Mouse (Mus musculus) megakaryocyte-erythroid progenitor cell, adult 5-6 weeks (primary cell): Measurements from ENCODE around the gene Fxr1. TPM values are rescaled to one million over a fixed set of nuclear protein-coding genes. Genes with fewer than 3 reads are reported as not detected.
"Not testable (repeated sequence)": the region's sequence is repeated elsewhere in the genome, so short reads cannot be mapped to it uniquely, and the experiment has no call there.

Source experiments
- ATAC-seq: replicated peaks from 2 replicates; pipeline ENCODE4 v1.8.0; 2016; ENCODE audit warnings: mild to moderate bottlenecking, inconsistent platforms; ENCODE audit not compliant: severe bottlenecking, poor library complexity, low FRiP score, low TSS enrichment
- total RNA-seq, 2 experiments: library from RNA; stranded (forward) in 1 of 2; stranded (reverse) in 1 of 2; fragments of 200-1000, 215-1000 nt in 1 of 2; fragments of >200 nt in 1 of 2; fragmentation: Nextera tagmentation in 1 of 2; gene quantifications; 2 replicates each; pipeline ENCODE4 v1.2.3; 2014 to 2017

Fxr1 gene
- total RNA-seq (2014; fragmentation: Nextera tagmentation) (100 and 106 TPM in 2 replicates), total RNA-seq (2017) (246 and 275 TPM in 2 replicates)

GRCm38 (mm10) chr3:34019540-34020381, at the start of gene Fxr1:
Gene Fxr1 (plus strand): TSS chr3:34019943.
- ATAC-seq: peak; percentile 80

GRCm38 (mm10) chr3:33979395-33979794, 40.3 kb upstream of the Fxr1 start:
- no peak for ATAC-seq

GRCm38 (mm10) chr3:33982746-33983145, 37.0 kb upstream of the Fxr1 start:
- no peak for ATAC-seq

GRCm38 (mm10) chr3:33989302-33989701, 30.4 kb upstream of the Fxr1 start:
- no peak for ATAC-seq

DNA sequence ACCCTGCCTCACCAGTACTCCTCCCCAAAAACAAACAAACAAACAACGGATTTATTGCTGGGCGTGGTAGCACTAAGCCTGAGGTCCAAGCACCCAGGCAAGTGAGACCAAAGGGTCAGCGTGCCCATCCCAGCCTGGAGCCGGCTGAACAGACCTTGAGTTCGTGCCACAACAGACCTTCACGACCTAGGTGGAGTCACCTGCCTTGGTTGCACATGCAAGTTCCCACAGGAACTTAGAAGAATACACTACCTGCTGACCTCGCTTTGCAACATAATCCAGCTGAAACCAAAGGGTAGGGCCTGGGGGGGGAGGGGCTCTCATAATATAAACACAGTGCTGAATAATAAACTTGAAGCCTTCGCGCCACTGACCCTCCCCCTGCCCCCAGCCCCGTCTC, 29.3 kb upstream of the Fxr1 start:
- no peak for ATAC-seq

DNA sequence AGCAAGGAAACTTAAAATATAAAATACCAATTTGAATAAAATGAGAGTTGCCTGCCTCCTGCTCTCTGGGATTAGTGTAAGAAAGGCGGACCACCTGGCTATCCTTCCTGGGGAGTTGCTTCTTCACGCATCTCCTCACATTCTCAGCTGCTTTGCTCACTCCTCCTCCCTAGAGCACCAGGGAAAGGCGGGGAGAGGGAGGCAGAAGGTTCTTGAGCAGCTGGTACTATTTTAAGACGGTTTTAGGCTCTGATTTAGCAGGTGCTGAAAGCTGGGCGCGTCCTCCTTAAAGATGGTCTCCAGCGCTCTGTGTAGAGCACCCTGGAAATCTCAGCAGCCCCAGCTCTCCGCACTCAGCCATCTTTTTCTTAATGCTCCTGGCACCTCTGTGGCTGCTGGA, 28.8 kb upstream of the Fxr1 start:
- ATAC-seq: no peak

DNA sequence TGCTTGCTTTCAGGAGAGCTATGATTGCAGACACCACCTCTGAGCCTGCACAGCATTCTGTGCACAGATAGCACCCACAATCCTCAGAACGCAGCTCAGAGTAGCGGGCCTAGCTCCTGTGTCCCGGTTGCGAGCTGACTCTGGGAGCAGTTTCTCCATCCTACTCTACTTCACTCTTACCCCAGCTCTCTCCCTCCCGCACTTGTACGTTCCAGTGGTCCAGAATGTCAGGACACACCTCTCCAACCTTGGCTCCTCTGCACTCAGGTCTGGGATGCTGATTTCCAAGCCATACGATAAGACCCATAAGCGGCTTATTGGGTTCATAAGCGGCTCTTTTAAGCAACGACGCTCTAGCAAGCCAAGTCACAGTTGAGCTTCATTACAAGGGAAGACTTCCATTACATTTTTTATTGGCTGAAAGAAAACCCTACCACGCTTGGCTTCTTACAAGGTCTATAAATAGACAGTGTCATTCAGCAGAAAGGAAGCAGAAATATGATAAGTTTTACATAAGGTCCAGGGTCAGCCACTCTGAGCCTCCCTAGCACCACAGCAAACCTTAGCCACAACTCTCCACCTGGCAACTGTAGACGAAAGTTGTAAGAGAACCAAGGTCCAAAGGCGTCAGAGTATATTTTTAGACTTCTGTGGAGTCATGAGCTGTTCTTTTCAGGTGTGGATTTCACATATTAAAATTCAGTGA, 26.2 kb upstream of the Fxr1 start:
- no peak for ATAC-seq

DNA sequence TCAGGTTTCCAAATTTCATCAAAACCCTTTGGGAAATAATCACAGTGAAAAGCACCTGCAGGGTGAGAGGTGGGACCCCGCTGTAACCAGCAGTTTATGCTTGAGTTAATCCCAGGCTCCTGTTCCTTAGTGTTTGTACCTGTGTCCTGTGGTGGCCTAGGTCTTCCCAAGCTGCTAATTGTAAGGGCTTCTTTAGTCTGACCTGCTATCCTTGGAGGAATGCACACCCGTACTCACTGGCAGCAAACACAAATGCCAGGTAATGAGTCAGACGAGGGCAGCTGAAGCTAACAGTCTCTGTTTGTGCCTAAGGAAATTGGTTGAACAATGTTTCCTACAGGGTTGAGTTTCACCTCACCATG, 25.6 kb upstream of the Fxr1 start:
- ATAC-seq: no peak

- not testable (repeated sequence) for ATAC-seq
These were observed 18.1 kb upstream of the Fxr1 start for GRCm38 (mm10) chr3:34001691-34002090.

DNA sequence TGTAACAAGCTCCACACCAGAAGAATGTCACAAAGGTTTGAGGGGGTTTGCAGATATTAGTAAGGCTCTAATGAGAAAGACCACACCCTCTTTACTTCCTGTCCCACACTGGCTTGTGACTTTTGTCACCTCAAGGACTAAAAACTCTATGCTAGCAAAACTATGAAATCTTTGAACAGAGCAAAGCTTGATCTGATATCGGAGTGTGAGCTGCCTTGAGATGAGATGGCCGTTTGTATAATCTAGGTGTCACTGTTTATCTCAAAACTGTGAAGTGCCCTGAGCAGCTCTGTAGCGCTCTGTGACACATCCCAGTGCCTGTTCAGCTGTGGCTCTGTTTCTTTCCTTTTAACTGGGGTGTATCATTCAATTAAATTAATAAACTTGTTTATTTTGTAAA, 15.9 kb upstream of the Fxr1 start:
- ATAC-seq: no peak

DNA sequence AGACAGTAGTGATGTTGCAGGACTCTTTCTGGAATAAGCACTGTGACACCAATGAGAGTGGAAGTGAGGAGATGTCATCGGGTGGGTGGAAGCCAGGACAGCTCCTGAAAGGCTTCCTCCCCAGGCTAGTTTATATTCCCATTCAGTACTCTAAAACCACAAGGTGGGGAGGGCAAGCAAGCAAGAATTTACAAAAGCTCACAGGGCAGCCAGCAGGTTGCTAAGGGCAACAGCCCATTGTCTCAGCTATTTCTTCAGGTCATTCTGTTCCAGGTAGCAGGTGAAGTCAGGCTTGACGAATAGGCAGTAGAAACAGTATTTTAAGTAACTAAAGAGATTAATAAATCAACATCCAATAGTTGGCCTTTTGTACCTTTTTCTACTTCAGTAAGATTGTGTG, 13.4 kb upstream of the Fxr1 start:
- ATAC-seq: no peak

DNA sequence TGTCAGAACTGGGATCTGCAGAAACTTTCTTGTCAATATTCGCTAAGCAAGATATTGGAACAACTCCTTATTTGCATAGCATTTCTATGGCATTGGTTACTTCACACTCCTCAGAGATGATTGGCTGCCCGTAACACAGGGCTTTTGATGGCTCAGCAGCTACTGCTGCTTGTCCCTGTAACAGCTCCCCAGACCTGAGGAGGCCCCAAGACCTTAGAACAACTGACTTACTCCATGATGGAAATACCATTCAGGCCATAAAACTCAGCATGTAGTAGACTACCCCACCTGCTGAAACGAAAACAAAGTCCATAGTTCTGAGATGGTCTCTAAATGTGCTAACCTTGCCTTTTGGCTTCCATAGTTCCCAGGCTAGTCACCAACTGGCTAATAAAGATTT, 12.9 kb upstream of the Fxr1 start:
- ATAC-seq: no peak

- ATAC-seq: no peak
These were observed 12.1 kb upstream of the Fxr1 start for GRCm38 (mm10) chr3:34007611-34008010.

- ATAC-seq: no peak
These were observed 11.6 kb upstream of the Fxr1 start for GRCm38 (mm10) chr3:34008191-34008590.

GRCm38 (mm10) chr3:34020382-34021258, 877 bp downstream of the Fxr1 start:
- no peak for ATAC-seq

DNA sequence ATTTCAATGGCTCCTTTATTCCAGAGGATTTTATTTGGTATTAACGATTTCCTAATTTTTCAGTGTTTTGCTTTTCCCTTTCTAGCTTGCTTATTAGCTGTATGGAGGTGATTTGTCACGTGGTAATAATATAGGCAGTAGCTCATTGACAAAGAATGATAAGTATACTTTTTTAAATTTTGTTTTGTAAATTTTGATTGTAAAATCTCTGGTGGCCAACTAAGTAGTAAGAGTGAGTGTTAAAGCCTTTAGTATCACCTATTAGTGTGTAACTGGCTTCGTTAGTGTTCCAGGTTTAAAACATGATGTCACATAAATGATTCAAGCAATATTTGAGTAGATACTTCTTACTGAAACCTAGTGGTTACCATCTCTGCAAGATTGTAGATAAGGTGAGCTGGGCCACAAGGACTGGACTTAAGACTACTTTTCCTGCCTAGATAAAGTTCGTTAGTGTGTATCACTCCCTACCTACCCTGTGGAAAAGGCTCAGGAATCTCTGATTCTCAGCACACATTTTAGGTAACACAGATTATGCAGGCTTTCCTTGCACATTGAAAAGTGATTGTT, 1.6 kb downstream of the Fxr1 start:
- 0 out of 2 replicates have a peak, but pooled peaks have one; percentile 20 for ATAC-seq

DNA sequence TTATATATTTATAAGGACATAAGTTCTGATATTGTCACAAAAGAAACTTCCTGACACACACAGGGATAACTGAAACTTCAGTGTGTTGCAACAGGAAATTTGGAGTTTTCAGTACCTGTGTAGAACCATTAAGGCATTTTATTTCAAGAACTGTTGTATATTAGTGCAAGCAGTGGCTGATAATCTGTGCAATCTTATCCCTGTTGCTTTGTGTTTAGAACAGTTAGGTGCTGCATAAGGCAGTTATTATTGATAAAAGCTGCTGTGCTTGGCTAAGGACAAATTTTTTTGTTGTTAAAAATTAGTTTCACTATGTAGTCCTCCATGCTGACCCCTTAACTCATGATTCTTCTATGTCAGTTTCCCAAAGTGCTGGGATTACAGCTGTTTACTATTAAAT, 9.2 kb downstream of the Fxr1 start:
- ATAC-seq: no peak

DNA sequence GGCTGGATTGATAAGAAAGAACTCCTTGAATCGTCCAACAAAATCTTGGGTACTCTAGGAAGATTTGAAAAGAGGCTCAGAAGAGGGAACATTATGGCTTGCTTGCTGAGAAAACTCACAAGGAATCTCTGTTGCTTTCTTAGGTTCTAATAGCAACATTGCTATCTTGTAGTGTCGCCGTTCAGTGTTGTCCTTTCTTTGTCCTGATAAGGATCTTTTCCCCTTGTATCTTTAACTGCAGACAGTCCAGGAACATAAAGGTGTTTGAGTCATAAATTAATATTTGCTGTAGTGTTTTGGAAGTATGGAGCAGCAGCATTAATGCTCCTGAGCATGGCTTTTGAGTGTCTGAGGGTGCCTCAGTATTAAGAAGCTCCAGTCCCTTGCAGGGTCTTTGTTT, 10.9 kb downstream of the Fxr1 start:
- ATAC-seq: no peak

GRCm38 (mm10) chr3:34033720-34034364, 14.1 kb downstream of the Fxr1 start:
- ATAC-seq: no peak
